In the genomic region with DNA sequence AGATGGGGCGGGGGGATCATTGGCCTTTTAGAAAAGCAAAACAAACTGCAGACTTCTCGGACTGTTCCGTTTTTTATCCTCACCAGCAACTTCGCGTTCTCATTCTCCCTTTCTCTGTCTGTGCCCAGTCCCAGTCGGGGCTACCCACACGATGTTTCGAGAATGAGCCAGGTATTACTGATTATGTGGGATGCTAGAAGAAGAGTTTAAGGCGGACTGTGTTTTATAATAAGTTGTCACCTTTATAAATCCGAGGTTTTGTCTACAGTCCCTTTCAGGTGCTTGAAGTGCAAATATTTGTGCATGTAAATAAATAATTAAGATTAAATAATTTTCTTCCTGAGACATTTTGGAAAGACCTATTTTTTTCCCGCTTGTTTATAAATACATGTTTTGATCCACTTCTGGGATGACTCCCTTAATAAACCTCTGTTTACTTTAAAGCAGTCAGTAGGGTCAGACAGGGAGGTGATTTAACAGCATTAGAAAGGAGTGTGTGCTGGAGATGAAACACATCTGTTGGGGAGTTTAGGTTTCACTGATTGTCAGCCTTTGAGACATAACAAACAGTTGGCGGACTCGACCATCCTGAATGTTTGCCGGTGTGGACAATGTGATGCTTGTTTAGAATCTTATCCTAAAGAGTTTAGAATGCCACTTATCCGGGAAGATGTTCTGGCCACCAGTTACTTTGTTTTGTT, we compare ENCODE assay signal across 8 mouse cellular contexts. TPM values are rescaled to one million over a fixed set of nuclear protein-coding genes. Genes with fewer than 3 reads are reported as not detected.
DNase-seq lines count a peak whose midpoint lies in the region; ATAC-seq and TF ChIP-seq lines count a peak whose summit lies in the region.

No protein-coding gene starts in this region.

- H3K4me1 ChIP-seq in heart, postnatal 0 days (ENCODE audit: control insufficient read depth, insufficient read depth), result peaks cover 10% of the 10 kb centered on the region; the same call in 1 of the 2 replicates
- peaks cover 8% of the 10 kb centered on the region for H3K4me1 ChIP-seq in hindbrain, embryonic 12.5 days
- peaks cover 8% of the 10 kb centered on the region; the same call in 1 of the 2 replicates for H3K4me1 ChIP-seq in midbrain, embryonic 11.5 days (ENCODE audit: control insufficient read depth, insufficient read depth, low read length)

- DNase-seq in heart, postnatal 0 days (ENCODE audit: low spot score), result no peak
- no peak for DNase-seq in heart, adult 18-20 months
- DNase-seq in midbrain, embryonic 11.5 days (ENCODE audit: low spot score, missing footprints), result peak; percentile 90
- no peak for DNase-seq in layer of hippocampus, postnatal 36 days
- DNase-seq in ovary, postnatal 36 days (ENCODE audit: low spot score), result no peak
- no peak for DNase-seq in spleen, adult 12 weeks (ENCODE audit: low spot score)

- no peak for TF ChIP-seq EP300 in heart, postnatal 0 days (IDR thresholded peaks at IDR 0.05; ENCODE audit: low read depth)

- H3K36me3 ChIP-seq in heart, postnatal 0 days (replicated peaks; ENCODE audit: control insufficient read depth, insufficient read depth, low read length), result no peaks in the 10 kb centered on the region
- no peaks in the 10 kb centered on the region for H3K36me3 ChIP-seq in hindbrain, embryonic 12.5 days
- no peaks in the 10 kb centered on the region for H3K36me3 ChIP-seq in midbrain, embryonic 11.5 days (ENCODE audit: control insufficient read depth, insufficient read depth, low read length)

- peak overlapping the region; percentile 88 for H3K4me3 ChIP-seq in heart, postnatal 0 days (ENCODE audit: low read depth, low read length)
- H3K4me3 ChIP-seq in hindbrain, embryonic 12.5 days, result peak overlapping the region; percentile 61
- H3K4me3 ChIP-seq in midbrain, embryonic 11.5 days (ENCODE audit: low read depth, low read length), result peak overlapping the region; percentile 51

- ATAC-seq in heart, postnatal 0 days (ENCODE audit: insufficient read depth, low read depth), result no peak
- ATAC-seq in activated CD4-positive, CD25-positive, alpha-beta regulatory T cell, adult 4 months, result peak; percentile 3
- no peak for ATAC-seq in hindbrain, embryonic 12.5 days (ENCODE audit: low FRiP score)
- no peak for ATAC-seq in midbrain, embryonic 11.5 days (ENCODE audit: low FRiP score)

- no peaks in the 10 kb centered on the region for H3K27me3 ChIP-seq in heart, postnatal 0 days (ENCODE audit: control insufficient read depth, insufficient read depth, low read length)
- no peaks in the 10 kb centered on the region for H3K27me3 ChIP-seq in hindbrain, embryonic 12.5 days
- no peaks in the 10 kb centered on the region for H3K27me3 ChIP-seq in midbrain, embryonic 11.5 days (ENCODE audit: control insufficient read depth, insufficient read depth, low read length)

- peak overlapping the region; percentile 80 for H3K27ac ChIP-seq in heart, postnatal 0 days (ENCODE audit: low read depth)
- H3K27ac ChIP-seq in hindbrain, embryonic 12.5 days, result peak overlapping the region; percentile 42; the same call in 1 of the 2 replicates
- no peak overlapping the region for H3K27ac ChIP-seq in midbrain, embryonic 11.5 days (ENCODE audit: low read depth, low read length)

- WGBS in heart, postnatal 0 days, result 13% methylated on average over 15 of the region's 15 CpGs
- WGBS in hindbrain, embryonic 12.5 days, result 11% methylated on average over 15 of the region's 15 CpGs
- WGBS in midbrain, embryonic 11.5 days, result 17% methylated on average over 15 of the region's 15 CpGs

- peak overlapping the region; percentile 98 for H3K4me2 ChIP-seq in heart, postnatal 0 days (ENCODE audit: low read depth, low read length)
- H3K4me2 ChIP-seq in hindbrain, embryonic 12.5 days (replicated peaks), result peak overlapping the region; percentile 69
- H3K4me2 ChIP-seq in midbrain, embryonic 11.5 days, result peak overlapping the region; percentile 86

- H3K9ac ChIP-seq in heart, postnatal 0 days (replicated peaks; ENCODE audit: low read depth, low read length), result peak overlapping the region; percentile 81
- H3K9ac ChIP-seq in hindbrain, embryonic 12.5 days, result peak overlapping the region; percentile 71
- H3K9ac ChIP-seq in midbrain, embryonic 11.5 days (ENCODE audit: low read length), result peak overlapping the region; percentile 59

- TF ChIP-seq CTCF in heart, postnatal 0 days (IDR thresholded peaks at IDR 0.05; ENCODE audit: low read depth), result no peak

- no peaks in the 10 kb centered on the region for H3K9me3 ChIP-seq in heart, postnatal 0 days (replicated peaks; ENCODE audit: control insufficient read depth, low read length)
- no peaks in the 10 kb centered on the region for H3K9me3 ChIP-seq in hindbrain, embryonic 12.5 days (replicated peaks)
- H3K9me3 ChIP-seq in midbrain, embryonic 11.5 days (ENCODE audit: control insufficient read depth, low read length), result no peaks in the 10 kb centered on the region

RNA-seq across cellular contexts. Expression of a gene that starts 0.9 kb away (rescaled TPM):
- total RNA-seq in heart, postnatal 0 days (2014; rRNA removed; ENCODE audit: low replicate concordance), result 23.9 and 32.6 TPM in 2 replicates
- 23.1 and 25.0 TPM in 2 replicates for polyA plus RNA-seq in heart, postnatal 0 days (2015; fragmentation: Nextera tagmentation; extraction: Ambion mirVana)
- total RNA-seq in heart, adult 18-20 months (2021), result 10 to 100 TPM; 24.3 to 25.8 TPM
- polyA plus RNA-seq in activated CD4-positive, CD25-positive, alpha-beta regulatory T cell, adult 4 months (2017; shearing (Covaris generic)), result 10 to 100 TPM; 37.4 to 44.5 TPM
- 75.8 and 78.1 TPM in 2 replicates for polyA plus RNA-seq in hindbrain, embryonic 12.5 days (2016; fragmentation: Nextera tagmentation; extraction: Ambion mirVana)
- polyA plus RNA-seq in midbrain, embryonic 11.5 days (2014; fragmentation: Nextera tagmentation; extraction: Ambion mirVana), result 56.1 and 57.0 TPM in 2 replicates
- 100 to 1,000 TPM in 1 of 2 experiments, 10 to 100 TPM in 1; 98.3 to 109 TPM for total RNA-seq in layer of hippocampus, postnatal 36 days (2021)
